9 mouse cellular contexts compared by ENCODE assay signal in the genomic region with DNA sequence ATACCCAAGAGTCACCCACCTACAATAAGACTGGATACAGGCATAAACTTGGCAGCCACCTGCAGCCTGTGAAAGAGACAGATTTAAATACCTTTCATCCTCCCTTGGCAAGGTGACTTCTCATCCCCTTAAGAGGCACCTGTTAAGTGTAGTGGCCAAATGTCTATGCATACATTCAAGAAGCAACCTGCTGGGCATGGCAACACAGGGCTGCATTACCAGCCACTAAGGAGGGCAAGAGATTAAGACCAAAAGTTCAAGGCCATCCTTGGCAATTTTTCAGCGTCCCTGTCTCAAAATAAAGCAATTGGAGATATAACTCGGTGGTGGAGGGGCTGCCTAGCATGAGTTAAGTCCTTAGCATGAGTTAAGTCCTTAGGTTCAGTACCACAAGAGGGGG. TPM values are rescaled to one million over a fixed set of nuclear protein-coding genes. Genes with fewer than 3 reads are reported as not detected.
A peak's percentile ranks its signal among the peaks of the same experiment; 100 is the strongest.
DNase-seq lines count a peak whose midpoint lies in the region; ATAC-seq and TF ChIP-seq lines count a peak whose summit lies in the region.
"Had no signal": no experiment of that assay in that cellular context is flagged by ENCODE, and none has a peak within 500 bp of the region (broad histone marks: within the 10 kb centered on the region; RNA-seq: fewer than 3 reads in every experiment).

No protein-coding gene starts in this region.

- peaks cover 15% of the 10 kb centered on the region for H3K4me1 ChIP-seq in heart, postnatal 0 days (ENCODE audit: control insufficient read depth, insufficient read depth)
- peaks cover 3% of the 10 kb centered on the region; the same call in 1 of the 2 replicates for H3K4me1 ChIP-seq in cortical plate, adult 2 months (ENCODE audit: control insufficient read depth, insufficient read depth, low read length)
- peaks cover 24% of the 10 kb centered on the region for H3K4me1 ChIP-seq in hindbrain, embryonic 15.5 days (replicated peaks)
- peaks cover 23% of the 10 kb centered on the region for H3K4me1 ChIP-seq in midbrain, embryonic 15.5 days

- peak overlapping the region; percentile 86 for H3K9ac ChIP-seq in heart, postnatal 0 days (replicated peaks; ENCODE audit: low read depth, low read length)
- peak overlapping the region; percentile 92; the same call in 1 of the 2 replicates for H3K9ac ChIP-seq in hindbrain, embryonic 15.5 days
- H3K9ac ChIP-seq in midbrain, embryonic 15.5 days = peak overlapping the region; percentile 42; the same call in 1 of the 2 replicates

- peak overlapping the region; percentile 98 for H3K4me2 ChIP-seq in heart, postnatal 0 days (ENCODE audit: low read depth, low read length)
- H3K4me2 ChIP-seq in hindbrain, embryonic 15.5 days = peak overlapping the region; percentile 97
- peak overlapping the region; percentile 89 for H3K4me2 ChIP-seq in midbrain, embryonic 15.5 days

- peak overlapping the region; percentile 98 for H3K4me3 ChIP-seq in heart, postnatal 0 days (ENCODE audit: low read depth, low read length)
- H3K4me3 ChIP-seq in cortical plate, adult 2 months (ENCODE audit: insufficient read depth, low read length) = peak overlapping the region; percentile 91; the same call in 1 of the 2 replicates
- peak overlapping the region; percentile 94 for H3K4me3 ChIP-seq in hindbrain, embryonic 15.5 days
- peak overlapping the region; percentile 70 for H3K4me3 ChIP-seq in midbrain, embryonic 15.5 days

- TF ChIP-seq EP300 in heart, postnatal 0 days (IDR thresholded peaks at IDR 0.05; ENCODE audit: low read depth) = no peak

- intact Hi-C loops in heart, postnatal 10 days (cut with DNase I) = no loop called here

- no peak for TF ChIP-seq CTCF in heart, postnatal 0 days (IDR thresholded peaks at IDR 0.05; ENCODE audit: low read depth)
- TF ChIP-seq CTCF in cortical plate, adult 2 months (IDR thresholded peaks at IDR 0.05; ENCODE audit: extremely low read depth, insufficient read depth, low read length) = no peak

- H3K36me3 ChIP-seq in heart, postnatal 0 days (replicated peaks; ENCODE audit: control insufficient read depth, insufficient read depth, low read length) = peaks cover 39% of the 10 kb centered on the region
- peaks cover 53% of the 10 kb centered on the region for H3K36me3 ChIP-seq in hindbrain, embryonic 15.5 days
- peaks cover 36% of the 10 kb centered on the region for H3K36me3 ChIP-seq in midbrain, embryonic 15.5 days (replicated peaks)

- no peak for DNase-seq in heart, postnatal 0 days (ENCODE audit: low spot score)
- no peak for DNase-seq in heart, postnatal 10 days
- no peak for DNase-seq in left cerebral cortex, adult 8-10 months (ENCODE audit: low spot score in 2 of 2)
- DNase-seq in cerebellum, adult 11 months = no peak
- no peak for DNase-seq in frontal cortex, adult 2 months (ENCODE audit: extremely low spot score in 1 of 2, low spot score in 1 of 2)

- TF ChIP-seq POLR2A in cortical plate, adult 2 months (IDR thresholded peaks at IDR 0.05; ENCODE audit: extremely low read depth, insufficient read depth, low read length) = no peak

- no peak for ATAC-seq in heart, postnatal 0 days (ENCODE audit: insufficient read depth, low read depth)
- ATAC-seq in hindbrain, embryonic 15.5 days (ENCODE audit: low FRiP score, low read depth) = no peak
- no peak for ATAC-seq in midbrain, embryonic 15.5 days (replicated peaks)

- H3K27me3 ChIP-seq in heart, postnatal 0 days (ENCODE audit: control insufficient read depth, insufficient read depth, low read length) = no peaks in the 10 kb centered on the region
- no peaks in the 10 kb centered on the region for H3K27me3 ChIP-seq in hindbrain, embryonic 15.5 days
- H3K27me3 ChIP-seq in midbrain, embryonic 15.5 days (replicated peaks) = no peaks in the 10 kb centered on the region

- 23% methylated on average over 2 of the region's 2 CpGs for WGBS in heart, postnatal 0 days
- 16% methylated on average over 2 of the region's 2 CpGs for WGBS in hindbrain, embryonic 15.5 days
- 25% methylated on average over 2 of the region's 2 CpGs for WGBS in midbrain, embryonic 15.5 days

- no peaks in the 10 kb centered on the region for H3K9me3 ChIP-seq in heart, postnatal 0 days (replicated peaks; ENCODE audit: control insufficient read depth, low read length)
- H3K9me3 ChIP-seq in hindbrain, embryonic 15.5 days = no peaks in the 10 kb centered on the region
- H3K9me3 ChIP-seq in midbrain, embryonic 15.5 days = no peaks in the 10 kb centered on the region

- H3K27ac ChIP-seq in heart, postnatal 0 days (ENCODE audit: low read depth) = no peak overlapping the region
- no peak overlapping the region for H3K27ac ChIP-seq in cortical plate, adult 2 months (ENCODE audit: insufficient read depth, low read length)
- H3K27ac ChIP-seq in hindbrain, embryonic 15.5 days (replicated peaks) = no peak overlapping the region
- H3K27ac ChIP-seq in midbrain, embryonic 15.5 days = no peak overlapping the region

RNA-seq across cellular contexts. Expression of a gene that starts 1.1 kb away (rescaled TPM):
- total RNA-seq in heart, postnatal 0 days (2014; rRNA removed; ENCODE audit: low replicate concordance) = 21.2 and 32.7 TPM in 2 replicates
- polyA plus RNA-seq in heart, postnatal 0 days (2015; fragmentation: Nextera tagmentation; extraction: Ambion mirVana) = 19.2 and 23.1 TPM in 2 replicates
- 10 to 100 TPM; 22.3 to 24.7 TPM for total RNA-seq in heart, postnatal 10 days (2021)
- 23.8 and 24.6 TPM in 2 replicates for polyA plus RNA-seq in cortical plate, adult 2 months (2012; rRNA removed)
- polyA plus RNA-seq in hindbrain, embryonic 15.5 days (2015; fragmentation: Nextera tagmentation; extraction: Ambion mirVana) = 35.4 and 36.0 TPM in 2 replicates
- polyA plus RNA-seq in midbrain, embryonic 15.5 days (2015; fragmentation: Nextera tagmentation; extraction: Ambion mirVana) = 33.0 and 34.1 TPM in 2 replicates
- total RNA-seq in left cerebral cortex, adult 8-10 months (2022) = 10 to 100 TPM; 24.2 to 34.4 (median 29.6) TPM
- polyA plus RNA-seq in frontal cortex, adult 2 months (2012; rRNA removed) = 23.7 and 28.1 TPM in 2 replicates

RNA-seq across cellular contexts. Expression of a gene that starts 1.2 kb away (rescaled TPM):
- 45.8 and 50.8 TPM in 2 replicates for total RNA-seq in heart, postnatal 0 days (2014; rRNA removed; ENCODE audit: low replicate concordance)
- 208 and 210 TPM in 2 replicates for polyA plus RNA-seq in heart, postnatal 0 days (2015; fragmentation: Nextera tagmentation; extraction: Ambion mirVana)
- total RNA-seq in heart, postnatal 10 days (2021) = 100 to 1,000 TPM; 107 to 109 TPM
- 244 and 245 TPM in 2 replicates for polyA plus RNA-seq in cortical plate, adult 2 months (2012; rRNA removed)
- 299 and 305 TPM in 2 replicates for polyA plus RNA-seq in hindbrain, embryonic 15.5 days (2015; fragmentation: Nextera tagmentation; extraction: Ambion mirVana)
- 297 and 300 TPM in 2 replicates for polyA plus RNA-seq in midbrain, embryonic 15.5 days (2015; fragmentation: Nextera tagmentation; extraction: Ambion mirVana)
- total RNA-seq in left cerebral cortex, adult 8-10 months (2022) = 100 to 1,000 TPM; 185 to 217 (median 197) TPM
- polyA plus RNA-seq in frontal cortex, adult 2 months (2012; rRNA removed) = 229 and 247 TPM in 2 replicates

RNA-seq across cellular contexts. Expression of a gene that starts 18.0 kb away (rescaled TPM):
- total RNA-seq in heart, postnatal 0 days (2014; rRNA removed; ENCODE audit: low replicate concordance) = 32.9 and 43.0 TPM in 2 replicates
- 10.5 and 10.7 TPM in 2 replicates for polyA plus RNA-seq in heart, postnatal 0 days (2015; fragmentation: Nextera tagmentation; extraction: Ambion mirVana)
- 10 to 100 TPM; 28.1 to 28.4 TPM for total RNA-seq in heart, postnatal 10 days (2021)
- polyA plus RNA-seq in cortical plate, adult 2 months (2012; rRNA removed) = 32.3 and 33.8 TPM in 2 replicates
- 11.6 and 13.3 TPM in 2 replicates for polyA plus RNA-seq in hindbrain, embryonic 15.5 days (2015; fragmentation: Nextera tagmentation; extraction: Ambion mirVana)
- 10.9 and 11.5 TPM in 2 replicates for polyA plus RNA-seq in midbrain, embryonic 15.5 days (2015; fragmentation: Nextera tagmentation; extraction: Ambion mirVana)
- total RNA-seq in left cerebral cortex, adult 8-10 months (2022) = 10 to 100 TPM; 12.2 to 20.5 (median 19.4) TPM
- polyA plus RNA-seq in frontal cortex, adult 2 months (2012; rRNA removed) = 32.1 and 33.5 TPM in 2 replicates

RNA-seq across cellular contexts. Expression of a gene that starts 21.7 kb away (rescaled TPM):
- total RNA-seq in heart, postnatal 0 days (2014; rRNA removed; ENCODE audit: low replicate concordance) = not detected in 2 replicates
- 0.04 TPM in 1 of 2 replicates, not detected in the other for polyA plus RNA-seq in heart, postnatal 0 days (2015; fragmentation: Nextera tagmentation; extraction: Ambion mirVana)
- under 1 TPM in 1 of 2 experiments, not detected in 1; 0.07 TPM for total RNA-seq in heart, postnatal 10 days (2021)
- 0.11 and 0.13 TPM in 2 replicates for polyA plus RNA-seq in cortical plate, adult 2 months (2012; rRNA removed)
- polyA plus RNA-seq in hindbrain, embryonic 15.5 days (2015; fragmentation: Nextera tagmentation; extraction: Ambion mirVana) = 0.14 and 0.18 TPM in 2 replicates
- polyA plus RNA-seq in midbrain, embryonic 15.5 days (2015; fragmentation: Nextera tagmentation; extraction: Ambion mirVana) = 0.12 and 0.20 TPM in 2 replicates
- total RNA-seq in left cerebral cortex, adult 8-10 months (2022) = under 1 TPM in 3 of 4 experiments, not detected in 1; 0.14 to 0.17 (median 0.16) TPM
- 0.23 and 0.28 TPM in 2 replicates for polyA plus RNA-seq in frontal cortex, adult 2 months (2012; rRNA removed)
- total RNA-seq: neutrophil, adult 5-6 weeks had no signal

RNA-seq across cellular contexts. Expression of a gene that starts 38.0 kb away (rescaled TPM):
- total RNA-seq in heart, postnatal 0 days (2014; rRNA removed; ENCODE audit: low replicate concordance) = 15.8 and 17.8 TPM in 2 replicates
- 25.5 and 29.2 TPM in 2 replicates for polyA plus RNA-seq in heart, postnatal 0 days (2015; fragmentation: Nextera tagmentation; extraction: Ambion mirVana)
- 10 to 100 TPM; 37.3 to 38.8 TPM for total RNA-seq in heart, postnatal 10 days (2021)
- polyA plus RNA-seq in cortical plate, adult 2 months (2012; rRNA removed) = 41.6 and 43.7 TPM in 2 replicates
- 77.9 and 81.9 TPM in 2 replicates for polyA plus RNA-seq in hindbrain, embryonic 15.5 days (2015; fragmentation: Nextera tagmentation; extraction: Ambion mirVana)
- polyA plus RNA-seq in midbrain, embryonic 15.5 days (2015; fragmentation: Nextera tagmentation; extraction: Ambion mirVana) = 89.1 and 93.6 TPM in 2 replicates
- 10 to 100 TPM; 64.8 to 69.6 (median 68.7) TPM for total RNA-seq in left cerebral cortex, adult 8-10 months (2022)
- 44.5 and 49.9 TPM in 2 replicates for polyA plus RNA-seq in frontal cortex, adult 2 months (2012; rRNA removed)

Comparison
In these comparisons a context has a peak if more than half of its experiments do, and no peak if none do; other contexts are left out.
1. H3K9ac ChIP-seq: peak in every context shown above with its lines; median percentile 92 in hindbrain, embryonic 15.5 days; 86 in heart, postnatal 0 days; 42 in midbrain, embryonic 15.5 days.